In genomic region chr9:121283620-121284185, GRCm38 (mm10) we compare ENCODE assay signal across 8 mouse cellular contexts. TPM values are rescaled to one million over a fixed set of nuclear protein-coding genes. Genes with fewer than 3 reads are reported as not detected.
A peak's percentile ranks its signal among the peaks of the same experiment; 100 is the strongest.
DNase-seq lines count a peak whose midpoint lies in the region; ATAC-seq and TF ChIP-seq lines count a peak whose summit lies in the region.
"Had no signal": no experiment of that assay in that cellular context is flagged by ENCODE, and none has a peak within 500 bp of the region (broad histone marks: within the 10 kb centered on the region; RNA-seq: fewer than 3 reads in every experiment).

No protein-coding gene starts in this region.

- H3K4me3 ChIP-seq in hindbrain, postnatal 0 days (ENCODE audit: low read length), result no peak overlapping the region
- H3K4me3 ChIP-seq in hindbrain, embryonic 16.5 days (ENCODE audit: low read length), result no peak overlapping the region
- no peak overlapping the region for H3K4me3 ChIP-seq in midbrain, embryonic 11.5 days (ENCODE audit: low read depth, low read length)
- H3K4me3 ChIP-seq in midbrain, embryonic 15.5 days, result no peak overlapping the region

- no peak overlapping the region for H3K9ac ChIP-seq in hindbrain, postnatal 0 days (replicated peaks; ENCODE audit: low read length)
- no peak overlapping the region for H3K9ac ChIP-seq in hindbrain, embryonic 16.5 days (ENCODE audit: low read depth, low read length)
- no peak overlapping the region for H3K9ac ChIP-seq in midbrain, embryonic 11.5 days (ENCODE audit: low read length)
- H3K9ac ChIP-seq in midbrain, embryonic 15.5 days, result no peak overlapping the region

- H3K9me3 ChIP-seq in hindbrain, postnatal 0 days (ENCODE audit: low read length), result no peaks in the 10 kb centered on the region
- H3K9me3 ChIP-seq in hindbrain, embryonic 16.5 days (ENCODE audit: control insufficient read depth, low read length), result no peaks in the 10 kb centered on the region
- H3K9me3 ChIP-seq in midbrain, embryonic 11.5 days (ENCODE audit: control insufficient read depth, low read length), result peaks cover 3% of the 10 kb centered on the region; the same call in 1 of the 2 replicates
- no peaks in the 10 kb centered on the region for H3K9me3 ChIP-seq in midbrain, embryonic 15.5 days

- peak; percentile 66 for TF ChIP-seq CTCF in hindbrain, postnatal 0 days (IDR thresholded peaks at IDR 0.05; ENCODE audit: low read depth)

- no peaks in the 10 kb centered on the region for H3K36me3 ChIP-seq in hindbrain, postnatal 0 days (ENCODE audit: insufficient read depth, low read length)
- no peaks in the 10 kb centered on the region for H3K36me3 ChIP-seq in hindbrain, embryonic 16.5 days (ENCODE audit: control insufficient read depth, insufficient read depth, low read length)
- no peaks in the 10 kb centered on the region for H3K36me3 ChIP-seq in midbrain, embryonic 11.5 days (ENCODE audit: control insufficient read depth, insufficient read depth, low read length)
- no peaks in the 10 kb centered on the region for H3K36me3 ChIP-seq in midbrain, embryonic 15.5 days (replicated peaks)
- no peaks in the 10 kb centered on the region for H3K36me3 ChIP-seq in splenic B cell, adult 2 months (ENCODE audit: control insufficient read depth, insufficient read depth, low read length, poor library complexity, severe bottlenecking)

- H3K27ac ChIP-seq in hindbrain, postnatal 0 days, result no peak overlapping the region
- no peak overlapping the region for H3K27ac ChIP-seq in hindbrain, embryonic 16.5 days (ENCODE audit: low read depth, low read length)
- no peak overlapping the region for H3K27ac ChIP-seq in midbrain, embryonic 11.5 days (ENCODE audit: low read depth, low read length)
- no peak overlapping the region for H3K27ac ChIP-seq in midbrain, embryonic 15.5 days
- H3K27ac ChIP-seq: macrophage had no signal

- peak; percentile 26 for DNase-seq in hindbrain, postnatal 0 days (ENCODE audit: low spot score)
- DNase-seq in midbrain, embryonic 11.5 days (ENCODE audit: low spot score, missing footprints), result peak; percentile 83
- DNase-seq in NIH3T3 (ENCODE audit: low read depth), result peak; percentile 53
- peak; percentile 59 for DNase-seq in splenic B cell, adult 2 months (ENCODE audit: low read depth, low spot score)
- no peak for DNase-seq in right cerebral cortex, postnatal 36 days (ENCODE audit: low spot score in 2 of 2)

- 0 out of 2 replicates have a peak, but pooled peaks cover 5% of the 10 kb centered on the region for H3K4me1 ChIP-seq in hindbrain, postnatal 0 days (ENCODE audit: insufficient read depth, low read length)
- peaks cover 3% of the 10 kb centered on the region for H3K4me1 ChIP-seq in hindbrain, embryonic 16.5 days (ENCODE audit: control insufficient read depth, insufficient read depth, low read depth, low read length)
- peaks cover 6% of the 10 kb centered on the region; the same call in 1 of the 2 replicates for H3K4me1 ChIP-seq in midbrain, embryonic 11.5 days (ENCODE audit: control insufficient read depth, insufficient read depth, low read length)
- H3K4me1 ChIP-seq in midbrain, embryonic 15.5 days, result peaks cover 10% of the 10 kb centered on the region; the same call in 1 of the 2 replicates

- WGBS in hindbrain, postnatal 0 days, result 98% methylated on average over 6 of the region's 6 CpGs
- WGBS in hindbrain, embryonic 16.5 days, result 93% methylated on average over 6 of the region's 6 CpGs
- 95% methylated on average over 6 of the region's 6 CpGs for WGBS in midbrain, embryonic 11.5 days
- 96% methylated on average over 6 of the region's 6 CpGs for WGBS in midbrain, embryonic 15.5 days

- ATAC-seq in hindbrain, postnatal 0 days, result no peak
- no peak for ATAC-seq in hindbrain, embryonic 16.5 days
- no peak for ATAC-seq in midbrain, embryonic 11.5 days (ENCODE audit: low FRiP score)
- ATAC-seq in midbrain, embryonic 15.5 days (replicated peaks), result no peak

- no peaks in the 10 kb centered on the region for H3K27me3 ChIP-seq in hindbrain, postnatal 0 days (ENCODE audit: insufficient read depth, low read length)
- no peaks in the 10 kb centered on the region for H3K27me3 ChIP-seq in hindbrain, embryonic 16.5 days (replicated peaks; ENCODE audit: control insufficient read depth, insufficient read depth, low read length)
- no peaks in the 10 kb centered on the region for H3K27me3 ChIP-seq in midbrain, embryonic 11.5 days (ENCODE audit: control insufficient read depth, insufficient read depth, low read length)
- H3K27me3 ChIP-seq in midbrain, embryonic 15.5 days (replicated peaks), result no peaks in the 10 kb centered on the region
- no peaks in the 10 kb centered on the region for H3K27me3 ChIP-seq in splenic B cell, adult 2 months (ENCODE audit: control insufficient read depth, insufficient read depth, low read length, poor library complexity, severe bottlenecking)

- no peak overlapping the region for H3K4me2 ChIP-seq in hindbrain, postnatal 0 days (ENCODE audit: low read depth, low read length)
- no peak overlapping the region for H3K4me2 ChIP-seq in hindbrain, embryonic 16.5 days (ENCODE audit: low read length)
- no peak overlapping the region for H3K4me2 ChIP-seq in midbrain, embryonic 11.5 days
- H3K4me2 ChIP-seq in midbrain, embryonic 15.5 days, result no peak overlapping the region

RNA-seq across cellular contexts. Expression of gene Ulk4, which starts 6.7 kb away (rescaled TPM):
- total RNA-seq in hindbrain, postnatal 0 days (2014; rRNA removed), result 8.9 and 20.0 TPM in 2 replicates
- polyA plus RNA-seq in hindbrain, postnatal 0 days (2015; fragmentation: Nextera tagmentation; extraction: Ambion mirVana), result 76.3 and 80.8 TPM in 2 replicates
- 75.8 and 79.9 TPM in 2 replicates for polyA plus RNA-seq in hindbrain, embryonic 16.5 days (2015; fragmentation: Nextera tagmentation; extraction: Ambion mirVana)
- 210 and 216 TPM in 2 replicates for polyA plus RNA-seq in midbrain, embryonic 11.5 days (2014; fragmentation: Nextera tagmentation; extraction: Ambion mirVana)
- 84.7 and 92.9 TPM in 2 replicates for polyA plus RNA-seq in midbrain, embryonic 15.5 days (2015; fragmentation: Nextera tagmentation; extraction: Ambion mirVana)

RNA-seq across cellular contexts. Expression of gene Trak1, which starts 13.6 kb away (rescaled TPM):
- 129 and 170 TPM in 2 replicates for total RNA-seq in hindbrain, postnatal 0 days (2014; rRNA removed)
- 55.7 and 57.8 TPM in 2 replicates for polyA plus RNA-seq in hindbrain, postnatal 0 days (2015; fragmentation: Nextera tagmentation; extraction: Ambion mirVana)
- polyA plus RNA-seq in hindbrain, embryonic 16.5 days (2015; fragmentation: Nextera tagmentation; extraction: Ambion mirVana), result 57.8 and 59.3 TPM in 2 replicates
- polyA plus RNA-seq in midbrain, embryonic 11.5 days (2014; fragmentation: Nextera tagmentation; extraction: Ambion mirVana), result 19.2 and 20.5 TPM in 2 replicates
- 60.7 and 61.2 TPM in 2 replicates for polyA plus RNA-seq in midbrain, embryonic 15.5 days (2015; fragmentation: Nextera tagmentation; extraction: Ambion mirVana)

Comparison
In these comparisons a context has a peak if more than half of its experiments do, and no peak if none do; other contexts are left out.
1. DNase-seq: peak in hindbrain, postnatal 0 days (single experiment), midbrain, embryonic 11.5 days (single experiment), NIH3T3 (single experiment) and splenic B cell, adult 2 months (single experiment); none in right cerebral cortex, postnatal 36 days (0 of 2).